Mouse (Mus musculus): ENCODE measurements around the gene Marcks. TPM values are rescaled to one million over a fixed set of nuclear protein-coding genes. Genes with fewer than 3 reads are reported as not detected.

Marcks gene
- 10 to 100 TPM; 75.6 to 79.2 TPM for total RNA-seq (2021)
- long read RNA-seq, experiment 1, full-length matches to known transcripts, result 111 of 173 reads
- long read RNA-seq, experiment 1, partial matches to known transcripts, result 0 of 173 reads
- long read RNA-seq, experiment 1, other reads (novel, unspliced or antisense), result 62 of 173 reads
- long read RNA-seq, experiment 2, full-length matches to known transcripts, result 91 of 152 reads
- long read RNA-seq, experiment 2, partial matches to known transcripts, result 0 of 152 reads
- long read RNA-seq, experiment 2, other reads (novel, unspliced or antisense), result 61 of 152 reads

DNA sequence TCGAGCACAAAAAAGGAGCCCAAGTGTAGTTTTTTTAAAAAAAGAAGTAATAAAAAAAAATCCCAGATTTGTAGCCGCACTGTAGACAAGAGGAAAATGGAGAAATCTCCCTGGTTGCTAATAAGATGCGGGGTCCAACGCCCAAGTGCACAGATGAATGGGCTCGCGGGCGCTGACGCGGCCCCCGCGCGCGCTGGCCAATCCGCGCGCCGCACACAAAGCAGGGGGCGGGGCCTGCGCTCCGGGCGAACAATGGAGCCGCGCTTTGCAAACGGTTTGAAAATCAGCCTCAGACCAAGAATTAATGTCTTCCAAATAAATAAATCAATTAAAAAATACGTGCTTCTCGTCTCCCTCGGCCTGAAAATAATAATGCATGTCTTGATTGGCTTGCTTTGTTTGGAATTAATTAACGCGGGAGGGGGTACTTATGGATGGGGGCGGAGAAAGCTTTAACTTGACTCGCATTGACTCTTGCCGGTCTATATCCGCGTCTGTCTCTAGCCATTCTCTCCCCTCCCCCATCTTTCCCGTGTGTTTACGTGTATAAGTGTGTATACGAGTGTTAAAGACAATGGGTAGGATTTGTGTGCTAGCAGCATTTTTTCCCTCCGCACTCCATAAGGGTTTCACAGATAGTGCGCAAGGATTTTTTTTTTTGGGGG lies at the start of gene Marcks:
Gene Marcks (minus strand): TSS at position 143 of the 665 bp plus-strand sequence.
- peak; percentile 91 to 92 for DNase-seq
- intact Hi-C loops (cut with DNase I), result loop anchor here (5.0 to 10.0 kb wide), 8 partner anchors 127 to 1413 kb away; no protein-coding TSS in a partner anchor

DNA sequence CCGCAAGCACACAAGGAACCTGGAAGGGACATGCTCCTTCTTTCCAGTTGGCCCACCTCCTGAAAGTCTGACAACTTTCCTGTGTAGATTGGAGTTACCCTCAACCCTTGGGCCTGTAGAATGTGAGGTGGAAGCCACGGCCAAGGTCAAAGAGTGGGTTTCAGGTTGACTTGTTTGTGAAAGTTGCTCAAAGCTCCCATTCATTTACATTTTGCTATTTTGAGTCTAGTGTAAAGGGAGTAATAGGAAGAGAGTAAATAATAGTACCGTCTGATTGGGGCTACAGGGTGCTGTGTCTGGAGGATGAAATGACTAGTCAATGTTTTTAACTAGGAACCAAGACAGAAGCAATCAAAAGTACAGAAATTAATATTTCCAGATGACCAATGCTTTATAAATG lies 38.4 kb upstream of the Marcks start:
- intact Hi-C loops (cut with DNase I), result no loop called here
- DNase-seq, result no peak

- intact Hi-C loops (cut with DNase I), result no loop called here
These were observed 33.8 kb upstream of the Marcks start for GRCm38 (mm10) chr10:37172416-37172950.

DNA sequence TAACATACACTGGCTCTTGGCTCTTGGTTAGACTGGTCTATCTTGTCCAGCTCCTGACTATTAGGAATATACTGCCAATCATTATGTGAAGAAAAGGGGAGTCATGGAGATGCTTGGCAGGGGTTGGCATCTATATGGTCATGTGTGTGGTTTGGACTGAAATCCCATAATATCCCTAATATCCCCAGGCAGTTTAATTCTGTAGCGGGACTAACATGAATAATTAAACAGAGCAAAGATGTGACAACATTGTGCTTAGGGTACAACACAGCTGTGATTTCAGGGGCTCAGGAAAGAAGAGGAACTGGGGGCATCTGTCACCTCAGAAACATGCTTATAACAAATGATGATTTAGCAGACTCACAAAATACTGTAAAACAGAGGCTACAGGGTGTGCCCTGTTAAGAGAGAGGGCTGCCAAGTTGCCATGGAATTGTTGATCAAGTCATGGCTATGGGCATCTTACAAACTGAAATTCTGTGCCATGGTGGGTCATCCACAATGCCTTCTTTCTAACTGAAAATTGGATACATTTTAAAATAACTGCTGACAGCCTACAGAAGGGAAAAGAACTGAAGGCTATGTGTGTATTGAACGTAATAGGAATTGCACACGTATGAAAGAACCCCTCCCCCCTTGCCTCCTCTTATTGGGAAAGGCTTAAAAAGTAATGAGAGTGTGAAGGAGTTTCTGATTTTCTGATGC lies 33.1 kb upstream of the Marcks start:
- no peak for DNase-seq
- intact Hi-C loops (cut with DNase I), result no loop called here

More at GRCm38 (mm10) chr10:37172416-37172950, 33.8 kb upstream of the Marcks start:
- no peak for DNase-seq

DNA sequence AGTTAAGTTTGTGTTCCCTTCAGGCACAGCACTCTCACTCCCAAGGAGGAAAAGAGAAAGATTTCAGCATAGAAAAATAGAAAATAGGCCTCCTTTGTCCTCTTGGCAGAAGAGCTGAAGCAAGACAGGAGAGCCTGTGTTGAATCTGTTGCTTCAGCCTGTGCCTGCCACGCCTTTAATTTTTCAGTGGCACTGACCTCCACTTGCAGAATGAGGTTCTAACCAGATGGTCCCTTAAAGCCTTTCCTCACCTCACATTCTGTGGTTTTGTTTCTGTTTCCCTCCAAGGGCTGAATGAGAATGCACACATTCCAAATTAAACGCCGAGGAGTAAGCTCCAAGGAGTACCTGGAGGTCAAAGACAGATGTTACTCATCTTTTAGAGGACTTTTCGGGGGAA lies 32.2 kb upstream of the Marcks start:
- DNase-seq, result no peak
- intact Hi-C loops (cut with DNase I), result no loop called here

DNA sequence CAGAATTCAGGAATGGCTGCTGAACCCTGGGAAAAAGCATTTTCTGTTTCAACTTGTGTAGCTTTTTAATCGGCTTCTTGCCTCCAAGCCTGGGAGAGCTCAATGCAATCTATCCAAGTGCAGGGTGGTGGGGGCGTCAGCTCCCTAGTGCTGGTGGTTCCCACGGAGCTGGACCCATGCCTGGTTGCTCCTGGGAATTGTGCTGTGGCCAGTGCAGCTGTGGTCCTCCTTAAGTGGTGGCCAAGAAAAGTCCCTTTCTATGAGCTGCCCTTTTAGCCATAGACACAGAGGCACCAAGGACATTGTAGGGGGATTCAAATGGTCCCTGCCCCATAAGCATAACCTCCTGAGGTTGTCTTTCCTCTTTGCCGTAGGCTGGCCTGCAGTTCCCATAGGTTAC lies 31.7 kb upstream of the Marcks start:
- peak; percentile 65 to 75 for DNase-seq
- intact Hi-C loops (cut with DNase I), result no loop called here

- intact Hi-C loops (cut with DNase I), result no loop called here
- no peak for DNase-seq
These were observed 28.8 kb upstream of the Marcks start for GRCm38 (mm10) chr10:37167527-37167926.

DNA sequence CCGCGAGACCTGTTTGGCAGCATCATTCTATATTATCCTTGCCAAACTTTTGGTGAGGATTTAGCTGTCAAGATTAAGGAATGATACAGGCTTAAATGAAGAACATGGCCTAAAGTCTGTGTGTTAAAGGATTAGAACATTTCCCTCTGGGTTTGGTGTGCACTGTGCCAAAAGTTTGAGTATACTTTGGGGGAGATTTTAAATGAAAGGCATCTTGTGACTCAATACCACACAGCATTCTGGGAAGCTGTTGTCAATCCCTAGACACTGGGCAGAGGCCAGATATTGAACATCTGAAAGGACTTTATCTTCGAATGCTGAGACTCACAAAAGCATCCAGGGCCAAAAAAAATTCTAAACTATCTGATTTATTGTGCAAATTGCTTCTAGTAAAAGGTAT lies 21.0 kb upstream of the Marcks start:
- no peak for DNase-seq
- intact Hi-C loops (cut with DNase I), result no loop called here

DNA sequence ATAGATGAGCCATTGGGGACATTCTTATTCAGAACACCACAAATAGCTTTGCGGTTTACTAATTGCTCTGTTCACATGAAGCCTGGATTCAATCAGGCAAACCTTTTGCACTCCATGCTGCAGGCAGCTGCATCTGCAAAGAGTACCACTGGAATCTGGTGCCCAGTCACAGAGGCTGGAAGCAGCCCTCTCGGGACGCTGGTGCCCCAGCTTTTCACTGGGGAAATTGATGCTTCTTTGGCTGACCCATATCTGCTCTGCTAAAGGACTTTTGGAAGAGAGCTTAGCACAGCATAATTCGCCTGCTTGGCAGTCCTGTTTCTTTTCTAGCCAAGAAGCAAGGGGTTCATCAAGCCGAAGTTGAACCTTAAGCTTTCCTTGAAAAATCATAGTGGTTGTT lies 18.4 kb upstream of the Marcks start:
- intact Hi-C loops (cut with DNase I), result no loop called here

GRCm38 (mm10) chr10:37155131-37155530 lies 16.4 kb upstream of the Marcks start:
- intact Hi-C loops (cut with DNase I), result no loop called here
- DNase-seq, result no peak

More for the DNA sequence above, 18.4 kb upstream of the Marcks start:
- no peak for DNase-seq

DNA sequence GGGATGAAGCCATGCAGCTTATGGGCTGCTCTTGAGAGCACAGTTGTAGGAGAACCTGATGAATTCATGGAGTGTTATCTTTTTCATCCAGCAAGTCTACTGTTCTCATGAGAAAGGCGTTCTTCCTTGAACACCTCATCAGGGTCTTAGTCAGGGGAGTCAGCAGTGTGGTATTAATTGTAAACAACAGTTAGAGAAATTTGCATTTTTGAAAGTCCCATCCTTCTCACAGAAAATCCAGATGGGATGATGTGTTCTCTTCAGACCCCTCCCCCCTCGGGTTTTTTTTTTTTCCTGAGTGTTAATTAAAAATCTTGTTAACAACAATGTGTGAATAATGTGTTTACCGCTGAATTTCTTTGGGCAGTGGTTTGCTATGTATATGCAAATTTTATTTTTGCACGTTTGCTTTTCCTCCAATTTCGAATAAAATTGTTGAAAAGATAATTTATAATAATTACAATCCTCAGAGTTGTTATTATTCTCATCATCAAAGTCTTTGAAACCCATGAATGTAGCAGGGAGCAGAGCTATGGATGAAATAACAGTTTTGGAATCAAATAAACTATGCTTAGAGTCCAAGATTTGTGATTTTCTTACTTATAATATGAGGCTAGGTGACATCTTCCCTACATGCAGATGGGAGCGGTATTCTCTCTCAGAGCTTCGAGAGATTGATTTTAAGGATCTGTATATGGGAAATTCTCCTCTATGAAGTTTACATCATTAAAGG lies 13.0 kb upstream of the Marcks start:
- intact Hi-C loops (cut with DNase I), result no loop called here
- no peak for DNase-seq

- intact Hi-C loops (cut with DNase I), result no loop called here
- DNase-seq, result no peak
These were observed 9.3 kb upstream of the Marcks start for GRCm38 (mm10) chr10:37148016-37148415.

- no peak for DNase-seq
- intact Hi-C loops (cut with DNase I), result no loop called here
These were observed 6.7 kb upstream of the Marcks start for GRCm38 (mm10) chr10:37145456-37145855.

DNA sequence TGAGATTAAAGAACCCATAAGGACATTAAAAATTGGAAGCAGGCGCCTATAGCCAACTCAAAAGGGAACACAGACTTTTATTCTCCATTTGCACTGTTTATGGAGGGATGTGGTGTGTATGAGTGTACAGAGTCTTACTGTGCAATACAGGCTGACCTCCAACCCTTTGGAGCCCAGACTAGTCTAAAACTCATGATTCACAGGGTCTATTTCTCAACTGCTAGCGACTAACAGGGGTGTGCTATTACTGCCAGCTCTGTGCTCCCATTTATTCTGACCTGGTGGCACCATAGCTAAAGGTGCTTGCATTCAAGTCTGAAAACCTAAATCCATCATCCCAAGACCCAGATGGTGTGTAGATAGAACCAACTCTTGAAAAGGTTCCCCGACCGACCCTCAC lies 2.9 kb upstream of the Marcks start:
- DNase-seq, result no peak

DNA sequence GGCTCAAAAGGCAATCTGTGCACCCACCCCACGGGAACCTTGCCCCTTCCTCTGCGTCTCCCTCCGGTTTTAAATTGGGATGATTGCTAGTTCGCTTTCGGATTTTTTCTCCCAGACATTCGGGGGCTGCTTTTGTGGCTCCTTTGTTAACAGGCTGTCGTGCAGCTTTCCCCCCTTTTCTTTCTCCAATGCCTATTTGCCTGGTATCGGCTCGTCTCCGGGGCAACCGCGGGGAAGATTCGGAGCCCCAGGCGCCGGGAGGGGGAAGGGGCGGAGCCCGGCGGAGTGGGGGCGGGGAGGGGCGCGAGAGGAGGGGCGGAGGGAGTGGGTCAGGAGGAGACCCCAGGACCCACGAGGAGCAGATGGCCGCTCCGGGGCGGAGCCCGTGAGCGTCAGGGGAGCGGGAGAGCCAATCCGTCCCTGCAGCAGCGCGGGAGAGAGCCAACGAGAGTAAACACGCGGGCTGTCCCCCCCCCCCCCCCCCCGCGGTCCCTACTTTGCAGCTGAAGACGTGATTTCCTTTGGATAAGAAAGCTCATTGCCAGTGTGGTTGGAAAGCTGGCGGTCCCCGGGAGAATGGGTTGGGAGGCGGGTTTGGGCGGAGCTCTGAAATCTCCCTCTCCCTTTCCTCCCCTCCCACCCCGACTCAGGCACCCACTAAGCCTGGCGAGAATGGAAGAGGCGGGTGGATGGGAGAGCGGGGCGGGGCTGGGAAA lies 2.2 kb upstream of the Marcks start:
- intact Hi-C loops (cut with DNase I), result loop anchor here (5.0 kb wide), 1 partner anchor 51 kb away; no protein-coding TSS in a partner anchor
- DNase-seq, result peak; percentile 86 to 89

More for the DNA sequence above, 2.9 kb upstream of the Marcks start:
- intact Hi-C loops (cut with DNase I), result loop anchor here (5.0 kb wide), 1 partner anchor 51 kb away; no protein-coding TSS in a partner anchor

DNA sequence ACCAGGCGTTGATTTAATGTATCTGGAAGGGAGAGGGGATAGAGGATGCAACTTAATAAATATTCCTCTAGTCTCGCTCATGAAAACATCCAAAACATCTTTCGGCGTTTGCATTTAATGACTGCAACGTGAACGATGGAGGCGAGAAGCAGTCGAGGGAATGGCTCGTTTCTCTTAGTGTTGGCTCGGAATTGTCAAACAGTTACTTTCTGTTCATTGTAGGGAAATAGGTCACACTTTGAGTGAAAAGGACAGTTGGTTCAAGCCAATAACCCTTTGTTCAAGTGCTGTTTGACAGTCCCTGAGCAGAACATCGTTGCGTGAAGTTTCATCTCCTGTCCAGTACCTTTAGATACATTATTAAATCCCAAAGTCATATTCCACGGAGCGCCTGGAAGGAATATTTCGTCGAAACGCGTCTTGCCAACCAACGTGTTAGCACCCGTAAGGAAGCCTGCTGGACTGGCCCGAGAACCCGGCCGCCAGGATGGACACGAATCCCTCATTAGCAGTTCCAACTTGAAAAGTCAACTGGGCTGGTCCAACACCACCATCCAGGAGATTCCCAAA lies 1.5 kb upstream of the Marcks start:
- DNase-seq, result peak in 1 of 2 experiments; percentile 14
- intact Hi-C loops (cut with DNase I), result loop anchor here (5.0 kb wide), 1 partner anchor 52 kb away; no protein-coding TSS in a partner anchor

DNA sequence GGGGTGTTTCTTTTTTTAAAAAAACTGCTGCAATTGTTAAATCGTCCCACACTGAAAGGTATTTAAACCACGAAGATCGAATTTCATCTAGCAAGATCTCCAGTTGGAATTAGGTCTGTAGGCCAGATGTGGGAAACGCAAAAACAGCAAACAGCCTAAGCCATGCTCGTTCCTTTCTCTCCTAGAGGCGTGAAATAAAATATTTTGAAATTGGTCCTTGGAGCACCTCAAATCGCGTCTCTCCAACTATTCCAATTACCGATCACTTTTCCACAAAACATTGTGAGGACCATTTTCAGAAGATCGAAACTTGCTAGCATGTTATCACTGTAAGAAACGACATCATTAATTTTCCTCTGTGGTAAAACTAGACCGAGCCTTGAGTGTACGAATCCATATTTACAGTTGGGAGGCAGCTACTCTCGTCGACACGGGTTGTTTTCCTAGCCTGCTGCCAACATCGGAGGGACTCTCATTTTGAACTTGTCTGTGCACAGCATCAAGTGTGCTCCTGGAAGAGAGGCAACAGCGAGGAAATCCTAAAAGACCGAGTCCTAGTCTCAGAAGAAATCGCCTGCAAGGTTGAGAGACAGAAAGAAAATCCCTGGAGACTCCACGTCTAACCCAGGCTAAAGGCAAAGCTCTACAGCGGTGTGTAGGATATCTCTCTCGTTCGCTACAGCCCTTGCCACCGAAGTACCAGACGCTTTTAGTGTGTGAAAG lies 884 bp upstream of the Marcks start:
- intact Hi-C loops (cut with DNase I), result loop anchor here (5.0 to 10.0 kb wide), 9 partner anchors 53 to 1413 kb away; no protein-coding TSS in a partner anchor
- peak; percentile 40 to 47 for DNase-seq

DNA sequence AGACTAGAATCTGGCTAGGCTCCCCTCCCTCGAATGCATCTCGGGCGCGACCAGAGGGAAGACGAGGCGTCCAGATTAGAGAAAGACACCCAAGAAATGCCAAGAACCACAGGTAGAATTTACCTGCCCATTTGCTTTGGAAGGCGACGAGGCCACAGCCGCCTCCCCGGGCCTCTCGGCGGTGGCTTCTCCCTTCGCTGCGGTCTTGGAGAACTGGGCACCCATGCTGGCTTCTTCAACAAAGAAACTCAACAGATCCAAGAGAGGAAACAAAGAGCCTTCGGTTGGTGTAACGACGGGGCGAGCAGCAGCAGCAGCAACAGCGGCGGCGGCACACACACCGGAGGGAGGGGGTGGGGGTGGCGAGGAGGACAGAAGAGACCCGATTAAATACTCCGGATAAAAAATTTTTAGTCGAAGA lies 399 bp downstream of the Marcks start:
- DNase-seq, result peak; percentile 28 to 33
- intact Hi-C loops (cut with DNase I), result loop anchor here (5.0 to 10.0 kb wide), 8 partner anchors 126 to 1414 kb away; no protein-coding TSS in a partner anchor
